Mouse (Mus musculus): ENCODE measurements around the gene Tmem203.

Tmem203 gene

DNA sequence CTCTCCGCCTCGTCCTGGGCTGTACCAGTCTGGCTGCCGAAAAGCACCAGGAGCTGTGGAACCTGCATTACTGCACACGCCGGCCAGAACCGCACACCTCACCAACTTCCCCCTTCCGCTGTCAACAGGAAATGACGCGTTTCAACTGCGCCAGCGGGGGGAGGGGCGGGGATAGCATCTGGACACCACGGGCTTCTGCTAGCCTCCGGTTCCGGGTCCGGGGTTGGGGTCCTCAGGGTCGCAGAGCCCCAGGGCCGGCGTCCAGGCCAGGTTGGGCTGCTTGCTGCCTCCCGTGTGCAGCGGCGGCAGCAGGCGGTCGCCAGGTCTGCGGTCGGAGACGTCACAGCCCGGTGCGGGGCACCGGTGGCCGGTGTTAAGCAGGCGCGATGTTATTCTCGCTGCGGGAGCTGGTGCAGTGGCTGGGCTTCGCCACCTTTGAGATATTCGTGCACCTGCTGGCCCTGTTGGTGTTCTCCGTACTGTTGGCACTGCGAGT is at the start of gene Tmem203:
Tmem203 (plus strand) TSS at position 156 of the 496 bp plus-strand sequence.
- peak; percentile 72 to 84 for DNase-seq

- no peak for DNase-seq
These were observed 47.6 kb upstream of the Tmem203 start for GRCm38 (mm10) chr2:25207593-25207992.

DNA sequence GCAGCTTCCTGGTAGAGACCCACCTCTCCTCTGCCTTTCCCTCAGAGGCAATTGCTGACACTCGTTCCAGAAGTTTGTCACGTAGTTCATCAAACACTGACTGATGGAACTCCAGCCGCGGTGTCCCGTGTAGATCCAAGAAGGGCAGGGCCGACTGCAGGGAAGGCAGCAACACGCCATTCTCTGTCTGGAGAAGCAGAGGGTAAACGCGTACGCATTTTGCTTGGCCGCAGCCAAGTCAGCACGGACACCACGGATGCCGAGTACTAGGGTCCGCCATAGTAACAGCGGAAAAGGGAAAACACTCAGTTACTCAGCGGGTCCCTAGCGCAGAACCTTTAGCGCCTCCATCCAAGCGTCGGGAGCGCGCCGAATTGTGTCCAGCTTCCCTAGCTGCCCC is 44.6 kb upstream of the Tmem203 start:
- DNase-seq: no peak

DNA sequence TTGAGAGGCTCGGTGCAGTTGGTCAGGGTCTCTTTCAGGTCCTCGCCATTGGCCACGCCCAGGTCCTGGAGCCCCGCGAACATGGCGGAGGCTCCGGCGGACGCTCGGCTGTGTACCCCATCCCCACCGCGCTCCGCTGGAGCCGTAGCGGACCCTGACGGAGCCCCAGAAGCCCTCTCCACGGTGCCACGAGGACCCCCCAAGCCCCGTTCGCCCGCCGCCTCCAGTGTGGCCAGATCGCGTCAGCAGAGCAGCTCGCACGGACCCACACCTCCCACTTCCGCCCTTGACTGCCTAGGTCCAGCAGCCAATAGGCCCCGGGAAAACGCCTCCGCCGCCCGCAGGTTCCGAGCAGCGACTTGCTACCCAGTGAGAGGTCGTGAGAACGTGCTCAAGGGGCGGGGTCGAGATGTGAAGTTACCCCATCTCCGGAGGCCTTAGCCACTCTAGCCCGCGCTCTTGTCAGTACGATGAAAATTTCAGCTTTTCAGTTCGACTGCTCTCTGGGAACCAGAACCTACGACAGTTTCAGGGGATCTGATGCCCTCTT is 44.0 kb upstream of the Tmem203 start, which contains the start of gene Nelfb:
Nelfb (minus strand) TSS at position 369 of the 550 bp plus-strand sequence.
- peak; percentile 86 to 91 for DNase-seq

GRCm38 (mm10) chr2:25213266-25213865 is 41.9 kb upstream of the Tmem203 start:
- DNase-seq: no peak

DNA sequence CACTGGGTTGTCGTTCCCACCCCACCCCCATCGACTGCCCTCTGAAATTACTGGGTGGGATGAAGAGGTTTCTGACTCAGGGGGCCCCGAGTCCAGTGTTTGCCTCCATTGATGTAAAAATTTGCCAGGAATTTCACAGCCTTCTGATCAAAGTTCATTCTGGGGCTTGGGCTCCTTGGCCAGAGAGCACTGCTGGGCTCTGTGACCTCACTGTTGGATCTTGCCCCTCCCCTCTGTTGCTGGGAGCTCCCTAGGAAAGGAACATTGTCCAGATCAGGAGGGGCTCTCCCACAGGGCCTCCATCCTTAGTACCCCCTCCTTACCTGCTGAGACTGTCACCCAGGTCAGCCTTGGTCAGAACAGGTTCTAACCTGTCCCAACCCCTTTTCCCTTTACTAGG is 40.8 kb upstream of the Tmem203 start, which contains the start of gene Stpg3:
Stpg3 (minus strand) TSS at position 194 of the 400 bp plus-strand sequence.
- DNase-seq: no peak

- no peak for DNase-seq
These were observed 37.6 kb upstream of the Tmem203 start for GRCm38 (mm10) chr2:25217666-25218065.

- no peak for DNase-seq
These were observed 36.8 kb upstream of the Tmem203 start, which contains the start of gene Fam166a for GRCm38 (mm10) chr2:25218445-25218844. Gene Fam166a, plus strand, starts transcription at chr2:25218745.

- no peak for DNase-seq
These were observed 33.9 kb upstream of the Tmem203 start for GRCm38 (mm10) chr2:25221331-25221772.

- peak; percentile 75 to 78 for DNase-seq
These were observed 31.4 kb upstream of the Tmem203 start for GRCm38 (mm10) chr2:25223681-25224491.

DNA sequence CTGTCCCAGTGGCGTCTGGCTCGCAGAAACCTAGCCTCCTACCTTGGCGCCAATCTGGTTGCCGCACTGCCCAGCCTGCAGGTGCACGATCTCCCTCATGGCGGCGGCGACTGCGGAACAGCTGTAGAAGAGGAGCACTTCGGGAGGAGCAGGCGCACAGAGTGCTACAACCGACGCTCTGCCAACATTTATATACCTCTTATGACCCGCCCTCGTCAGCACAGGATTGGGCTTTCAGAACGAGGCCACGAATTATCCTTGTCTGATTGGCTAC is 30.8 kb upstream of the Tmem203 start, which contains the start of gene Tubb4b:
Tubb4b (minus strand) TSS at position 211 of the 274 bp plus-strand sequence.
- no peak for DNase-seq

DNA sequence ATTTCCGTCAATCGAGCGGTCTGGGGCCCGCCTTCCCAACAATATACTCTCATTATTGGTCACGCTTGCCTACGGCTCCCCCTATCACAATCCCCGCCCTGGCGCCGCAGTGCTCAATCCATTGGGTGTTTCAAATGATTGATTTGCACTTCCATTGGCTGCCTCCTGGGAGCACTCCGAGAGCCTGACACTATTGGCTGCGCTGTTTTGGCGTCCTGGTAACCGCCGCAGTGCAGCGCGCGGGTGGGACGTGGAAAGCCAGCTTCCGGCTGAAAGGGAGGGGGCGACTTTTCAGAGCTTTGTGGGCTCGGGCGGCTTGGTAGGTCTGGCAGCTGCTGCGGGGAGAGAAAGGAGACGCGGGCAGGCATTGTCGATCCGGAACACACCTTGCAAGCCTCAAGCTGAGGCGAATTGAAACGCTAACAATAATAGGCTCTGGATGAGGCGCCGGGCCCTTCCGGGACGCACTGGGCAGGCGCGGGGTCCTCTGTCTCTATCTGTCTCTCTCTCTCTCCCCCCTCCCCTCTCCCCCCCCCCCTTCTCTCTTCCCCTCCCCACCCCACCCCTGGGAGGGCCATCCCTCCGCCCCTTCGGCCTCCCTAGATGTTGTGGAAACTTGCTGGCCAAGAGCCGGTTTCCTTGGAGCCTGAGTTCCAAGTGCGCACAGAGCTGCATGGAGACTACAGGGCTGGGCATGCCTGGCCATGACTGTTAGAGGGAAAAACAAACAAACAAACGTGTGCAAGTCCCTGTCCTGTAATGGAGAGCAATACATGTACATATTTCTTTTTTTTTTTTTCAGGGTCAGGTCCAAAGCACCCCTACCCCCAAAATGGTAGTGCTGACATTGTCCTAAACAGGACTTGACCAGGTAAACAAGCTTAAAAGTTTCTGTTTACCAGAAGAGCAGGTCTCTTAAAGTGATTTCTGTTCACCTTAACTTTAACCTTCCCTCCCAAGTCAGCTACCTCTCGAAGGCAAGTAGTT is 30.2 kb upstream of the Tmem203 start:
- DNase-seq: peak; percentile 89 to 97

GRCm38 (mm10) chr2:25225811-25226379 is 29.3 kb upstream of the Tmem203 start:
- DNase-seq: no peak

DNA sequence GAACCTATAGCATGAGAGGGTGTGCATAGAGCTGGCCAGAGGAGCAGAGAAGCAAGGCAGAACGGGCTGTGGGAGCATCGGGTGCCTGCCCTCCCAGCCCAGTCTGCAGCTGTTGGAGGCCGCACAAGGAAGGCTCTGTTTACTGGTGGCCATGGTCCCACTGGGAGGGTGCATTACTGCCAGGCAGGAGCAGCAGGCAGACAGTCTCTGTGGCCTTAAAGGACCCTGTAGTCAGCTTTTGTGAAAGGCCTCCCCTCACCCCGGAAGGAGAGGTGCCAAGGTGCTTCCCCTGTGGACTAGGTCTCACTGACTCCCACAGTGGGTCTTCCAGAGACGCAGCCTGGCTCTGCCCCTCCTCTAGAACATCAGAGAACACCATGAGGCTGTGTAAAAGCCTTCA is 28.4 kb upstream of the Tmem203 start:
- DNase-seq: no peak

DNA sequence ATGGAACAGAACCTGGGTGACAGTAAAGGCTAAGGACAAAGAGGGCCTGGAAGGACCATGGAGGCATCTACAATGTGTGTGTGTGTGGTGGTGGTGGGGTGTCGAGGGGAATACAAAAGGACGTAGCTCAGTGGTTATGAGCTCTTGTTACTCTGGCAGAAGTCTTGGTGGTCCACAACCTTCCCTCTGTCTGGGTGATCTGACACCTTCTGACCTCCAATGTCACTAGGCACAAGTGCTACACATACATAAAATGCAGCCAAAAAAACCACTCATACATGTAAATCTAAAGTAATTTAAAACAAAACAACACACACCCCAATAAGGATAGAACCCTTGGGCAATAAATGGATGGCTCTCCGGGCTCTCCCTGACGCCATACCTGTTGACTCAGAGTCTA is 27.8 kb upstream of the Tmem203 start:
- no peak for DNase-seq

DNA sequence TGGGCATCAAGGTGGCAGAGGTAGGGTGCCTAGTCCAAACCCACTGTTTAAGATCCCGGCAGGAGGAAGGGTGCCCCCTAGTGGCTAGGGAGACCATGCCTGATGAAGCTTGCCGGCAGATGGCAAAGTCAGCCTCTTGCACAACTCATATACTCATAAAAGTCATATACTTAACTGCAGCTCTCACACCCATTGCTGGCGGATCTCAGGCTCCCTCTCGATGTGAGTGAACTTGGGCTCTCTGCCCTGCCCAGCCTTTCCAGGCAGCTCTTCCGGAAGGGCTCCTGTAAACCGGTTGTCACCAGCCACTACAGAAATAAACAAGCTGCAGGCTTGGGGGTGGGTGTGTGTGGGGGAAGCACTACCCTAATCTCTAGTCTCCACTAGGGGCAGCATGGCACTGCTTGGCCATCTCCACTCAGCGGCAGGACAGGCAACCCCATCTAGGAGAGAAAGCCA is 26.8 kb upstream of the Tmem203 start:
- DNase-seq: peak; percentile 71 to 87

DNA sequence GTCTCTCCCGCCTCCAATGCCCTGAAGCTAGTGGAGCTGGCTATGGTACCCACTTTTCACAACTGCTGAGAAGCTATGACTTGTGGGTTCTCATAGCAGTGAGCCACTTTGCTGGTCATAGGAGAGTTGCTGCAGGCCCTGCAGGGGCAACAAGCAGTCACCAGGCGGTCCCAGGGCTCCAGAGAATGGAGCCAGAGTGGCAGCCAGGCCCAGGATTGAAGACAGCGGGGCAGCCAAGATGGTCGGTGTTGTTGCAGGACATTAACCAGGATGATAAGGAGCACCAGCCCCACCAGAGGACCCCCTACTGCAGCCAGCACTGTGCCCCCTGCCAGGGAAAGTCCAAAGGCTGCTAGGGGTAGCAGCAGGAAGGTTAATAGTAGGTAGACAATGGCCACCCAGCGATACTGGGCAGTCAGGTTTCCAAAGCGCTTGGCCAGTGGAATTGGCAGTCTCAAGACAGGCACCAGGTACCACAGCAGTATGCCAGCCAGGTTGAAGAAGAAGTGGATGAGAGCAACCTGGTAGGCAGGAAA is 26.2 kb upstream of the Tmem203 start:
- no peak for DNase-seq

DNA sequence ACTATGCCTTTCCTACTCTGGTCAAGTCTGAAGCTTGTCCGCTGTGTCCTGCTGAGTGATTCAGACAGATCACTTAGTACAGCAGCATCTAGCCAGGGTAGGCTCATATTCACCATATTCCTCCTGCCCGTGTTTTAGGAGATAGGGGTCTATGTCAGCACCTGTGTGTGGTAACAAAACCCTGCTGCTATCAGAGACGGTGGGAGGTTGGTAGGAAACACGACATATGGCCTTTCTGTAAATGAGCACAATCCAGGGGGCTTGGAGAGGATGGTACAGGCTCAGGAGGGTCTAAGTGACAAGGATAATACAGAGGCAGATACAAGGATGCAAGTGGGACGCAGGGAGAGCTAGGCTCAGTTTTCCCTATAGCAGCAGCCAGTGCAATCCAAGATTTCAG is 25.7 kb upstream of the Tmem203 start:
- no peak for DNase-seq

DNA sequence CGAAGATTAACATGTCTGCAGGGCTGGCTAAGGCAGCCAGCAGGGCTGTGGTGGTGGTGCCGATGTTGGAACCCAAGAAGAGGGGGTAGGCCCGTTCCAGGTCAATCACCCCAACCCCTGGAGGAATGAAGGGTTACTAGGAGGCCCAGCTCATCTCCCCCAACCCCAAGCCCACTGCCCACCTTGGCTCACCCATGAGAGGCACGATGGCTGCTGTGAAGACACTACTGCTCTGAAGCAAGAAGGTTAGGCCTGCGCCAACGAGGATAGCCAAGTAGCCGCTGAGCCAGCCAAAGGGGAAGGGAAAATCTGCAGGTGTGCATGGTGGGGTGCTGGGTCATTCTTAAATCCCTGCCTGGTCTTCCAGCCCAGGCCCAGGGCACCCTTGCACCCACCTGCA is 24.7 kb upstream of the Tmem203 start:
- DNase-seq: no peak

- no peak for DNase-seq
These were observed 24.2 kb upstream of the Tmem203 start for GRCm38 (mm10) chr2:25231038-25231437.

DNA sequence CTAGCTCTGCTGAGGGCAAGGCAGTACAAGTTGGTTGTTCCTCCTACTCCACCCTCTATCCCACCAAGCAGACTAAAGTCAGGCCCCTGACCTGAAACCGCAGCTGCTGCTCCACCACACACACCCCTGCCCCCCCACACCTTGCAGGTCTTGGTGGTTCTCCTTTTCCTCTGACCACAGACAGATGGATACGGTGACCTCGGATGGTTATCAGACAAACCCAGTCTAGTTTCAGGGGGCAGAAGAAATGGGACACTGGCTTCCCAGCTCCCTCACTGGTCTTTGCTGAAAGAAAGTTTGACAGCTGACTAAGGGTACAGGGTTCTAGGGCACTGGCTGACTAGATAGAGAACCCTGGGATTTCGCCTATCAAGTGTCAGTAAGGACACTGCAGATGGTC is 21.8 kb upstream of the Tmem203 start:
- DNase-seq: no peak

- DNase-seq: no peak
These were observed 21.2 kb upstream of the Tmem203 start, which contains the start of gene Slc34a3 for GRCm38 (mm10) chr2:25234050-25234449. Gene Slc34a3, minus strand, starts transcription at chr2:25234364.

Measured in spleen, adult 18-20 months (tissue).